Mouse (Mus musculus): ENCODE measurements around the gene Smoc1. TPM values are rescaled to one million over a fixed set of nuclear protein-coding genes. Genes with fewer than 3 reads are reported as not detected.

Smoc1 gene
- polyA plus RNA-seq, 1 experiment from 2014 or later, result 15.1 TPM

DNA sequence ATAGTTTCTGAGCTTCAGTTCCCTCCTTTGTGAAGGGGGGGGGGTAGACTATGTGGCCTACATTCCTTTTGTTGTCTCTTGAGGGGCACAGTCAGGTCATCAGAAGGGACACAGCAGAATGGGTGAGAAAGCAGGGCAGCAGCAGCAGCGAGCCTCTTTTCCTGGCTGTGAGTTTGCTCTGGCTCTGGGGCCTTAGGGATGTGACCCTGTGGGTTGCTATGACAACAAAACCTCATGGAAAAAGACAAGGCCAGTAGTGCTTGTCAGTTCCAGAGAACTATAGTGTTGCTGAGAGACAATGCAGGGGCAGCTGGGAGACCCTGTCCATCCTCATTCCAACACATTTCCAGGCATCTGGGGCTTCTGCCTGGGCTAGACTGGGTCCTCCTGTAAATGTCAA, 176.6 kb downstream of the Smoc1 start:
- ATAC-seq (ENCODE audit: low FRiP score), result no peak
- Histone ChIP-seq H3K9ac (replicated peaks) (no peak overlapping the region), H3K4me2 (no peak overlapping the region), H3K4me3 (replicated peaks) (no peak overlapping the region), H3K27ac (replicated peaks) (no peak overlapping the region), H3K27me3 (replicated peaks) (no peaks in the 10 kb centered on the region), H3K4me1 (peaks cover 6% of the 10 kb centered on the region; the same call in 1 of the 2 replicates), H3K36me3 (no peaks in the 10 kb centered on the region), H3K9me3 (replicated peaks) (no peaks in the 10 kb centered on the region)
- WGBS, result 6% methylated on average over 1 of the region's 1 CpGs

DNA sequence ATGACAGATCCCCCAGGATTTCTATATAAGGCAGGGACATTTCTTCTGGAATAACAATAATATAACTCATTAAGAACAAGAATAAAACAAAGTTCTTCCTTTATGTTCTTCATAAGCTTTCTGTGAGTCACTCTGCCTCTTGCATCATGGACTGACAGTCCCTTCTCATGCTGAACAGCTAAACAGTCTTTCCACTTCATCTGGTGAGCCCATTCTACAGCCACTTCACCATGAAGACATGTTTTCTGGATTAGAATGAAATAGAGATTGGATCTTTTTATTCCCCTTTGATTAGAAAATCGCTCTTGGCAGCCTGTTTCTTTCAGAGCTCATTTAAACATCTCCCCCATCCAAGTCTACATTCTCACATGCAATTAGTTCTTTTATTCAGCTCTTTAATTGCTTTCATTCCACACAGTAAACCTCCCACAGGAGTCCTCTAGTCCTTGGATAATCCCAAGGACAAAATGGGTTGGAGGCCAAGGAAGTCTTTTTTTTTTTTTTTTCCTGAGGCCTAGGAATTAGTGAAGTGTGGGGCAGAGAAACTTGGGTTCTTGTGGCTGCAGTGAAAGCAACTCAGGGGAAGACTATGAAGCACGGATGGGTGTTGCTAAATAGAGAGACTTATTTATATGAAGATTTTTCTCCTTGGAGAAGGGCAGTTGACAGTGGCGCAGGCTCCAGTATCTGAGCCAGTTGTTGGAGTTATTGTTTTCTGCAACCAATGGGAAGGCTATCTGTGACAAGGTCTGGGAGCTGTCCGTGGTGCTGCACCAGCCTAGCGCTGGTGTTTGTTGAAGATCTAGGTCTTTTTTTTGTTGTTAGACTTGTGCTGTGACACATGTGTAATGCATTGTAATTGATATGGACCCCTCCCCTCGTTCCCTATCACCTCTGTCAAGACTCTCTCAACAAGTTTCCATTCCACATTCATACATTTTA, 179.3 kb downstream of the Smoc1 start:
- 24% methylated on average over 6 of the region's 6 CpGs for WGBS
- Histone ChIP-seq H3K27ac (replicated peaks) (no peak overlapping the region), H3K4me3 (replicated peaks) (no peak overlapping the region), H3K9me3 (replicated peaks) (no peaks in the 10 kb centered on the region), H3K4me1 (0 out of 2 replicates have a peak, but pooled peaks cover 3% of the 10 kb centered on the region), H3K9ac (replicated peaks) (no peak overlapping the region), H3K27me3 (replicated peaks) (no peaks in the 10 kb centered on the region), H3K36me3 (no peaks in the 10 kb centered on the region), H3K4me2 (no peak overlapping the region)
- ATAC-seq (ENCODE audit: low FRiP score), result no peak

- Histone ChIP-seq H3K4me2 (no peak overlapping the region), H3K36me3 (0 out of 2 replicates have a peak, but pooled peaks cover 3% of the 10 kb centered on the region), H3K27me3 (replicated peaks) (no peaks in the 10 kb centered on the region), H3K4me1 (no peaks in the 10 kb centered on the region), H3K9me3 (replicated peaks) (no peaks in the 10 kb centered on the region), H3K9ac (replicated peaks) (no peak overlapping the region), H3K4me3 (replicated peaks) (no peak overlapping the region), H3K27ac (replicated peaks) (no peak overlapping the region)
- 70% methylated on average over 2 of the region's 2 CpGs for WGBS
- no peak for ATAC-seq (ENCODE audit: low FRiP score)
These were observed 182.0 kb downstream of the Smoc1 start for GRCm38 (mm10) chr12:81208559-81208958.

- 62% methylated on average over 4 of the region's 4 CpGs for WGBS
These were observed 192.7 kb downstream of the Smoc1 start for GRCm38 (mm10) chr12:81219339-81219738.

GRCm38 (mm10) chr12:81223276-81223675, 196.7 kb downstream of the Smoc1 start:
- Histone ChIP-seq H3K9ac (replicated peaks) (no peak overlapping the region), H3K4me2 (no peak overlapping the region), H3K27ac (replicated peaks) (no peak overlapping the region), H3K36me3 (no peaks in the 10 kb centered on the region), H3K4me3 (replicated peaks) (no peak overlapping the region), H3K9me3 (replicated peaks) (no peaks in the 10 kb centered on the region), H3K4me1 (peaks cover 32% of the 10 kb centered on the region), H3K27me3 (replicated peaks) (no peaks in the 10 kb centered on the region)
- ATAC-seq (ENCODE audit: low FRiP score), result no peak
- WGBS, result 78% methylated on average over 2 of the region's 2 CpGs

More at GRCm38 (mm10) chr12:81219339-81219738, 192.7 kb downstream of the Smoc1 start:
- Histone ChIP-seq H3K36me3 (no peaks in the 10 kb centered on the region), H3K27ac (replicated peaks) (no peak overlapping the region), H3K4me1 (peaks cover 8% of the 10 kb centered on the region; the same call in 1 of the 2 replicates), H3K4me3 (replicated peaks) (no peak overlapping the region), H3K4me2 (no peak overlapping the region), H3K9ac (replicated peaks) (no peak overlapping the region), H3K27me3 (replicated peaks) (no peaks in the 10 kb centered on the region), H3K9me3 (replicated peaks) (no peaks in the 10 kb centered on the region)
- ATAC-seq (ENCODE audit: low FRiP score), result no peak

GRCm38 (mm10) chr12:81224843-81225242, 198.2 kb downstream of the Smoc1 start:
- H3K4me2 ChIP-seq, result no peak overlapping the region
- H3K4me3 ChIP-seq (replicated peaks), result no peak overlapping the region
- H3K9ac ChIP-seq (replicated peaks), result no peak overlapping the region
- H3K27me3 ChIP-seq (replicated peaks), result no peaks in the 10 kb centered on the region
- peaks cover 35% of the 10 kb centered on the region for H3K4me1 ChIP-seq
- 76% methylated on average over 2 of the region's 2 CpGs for WGBS
- no peaks in the 10 kb centered on the region for H3K36me3 ChIP-seq
- ATAC-seq (ENCODE audit: low FRiP score), result no peak
- no peaks in the 10 kb centered on the region for H3K9me3 ChIP-seq (replicated peaks)
- H3K27ac ChIP-seq (replicated peaks), result no peak overlapping the region

DNA sequence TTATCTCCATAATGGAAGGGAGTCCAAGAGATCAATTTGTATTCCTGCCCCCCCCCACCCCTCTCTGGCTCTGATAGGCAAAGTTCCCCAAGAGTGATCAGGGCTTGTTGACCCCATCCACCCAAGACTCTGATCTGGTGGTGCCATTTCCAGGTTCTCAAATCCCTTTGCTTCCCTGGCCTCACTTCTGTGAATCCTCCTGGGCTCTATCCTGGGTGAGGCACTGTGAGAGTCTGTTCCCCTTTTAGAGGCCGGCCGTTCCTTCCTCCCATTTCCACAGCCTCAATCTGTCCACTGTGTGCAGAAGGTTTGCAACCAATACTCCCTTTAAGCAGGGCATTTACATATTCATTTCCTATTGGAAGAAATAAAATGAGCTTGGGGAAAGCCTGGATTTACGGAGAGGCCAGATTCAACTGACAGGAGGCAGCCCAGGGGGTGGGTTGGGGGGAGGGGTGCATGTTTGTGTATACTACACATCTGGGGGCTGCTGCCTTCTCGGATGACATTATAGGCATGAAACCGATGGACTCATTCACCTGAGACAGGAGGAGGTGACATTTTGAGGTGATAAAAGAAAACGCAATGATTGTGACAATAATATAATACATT, 199.5 kb downstream of the Smoc1 start:
- no peaks in the 10 kb centered on the region for H3K27me3 ChIP-seq (replicated peaks)
- H3K9ac ChIP-seq (replicated peaks), result no peak overlapping the region
- peak overlapping the region; percentile 54; the same call in 1 of the 2 replicates for H3K27ac ChIP-seq (replicated peaks)
- H3K4me3 ChIP-seq (replicated peaks), result no peak overlapping the region
- no peaks in the 10 kb centered on the region for H3K36me3 ChIP-seq
- no peak for ATAC-seq (ENCODE audit: low FRiP score)
- 24% methylated on average over 6 of the region's 6 CpGs for WGBS
- H3K4me2 ChIP-seq, result no peak overlapping the region
- no peaks in the 10 kb centered on the region for H3K9me3 ChIP-seq (replicated peaks)
- peaks cover 35% of the 10 kb centered on the region for H3K4me1 ChIP-seq

DNA sequence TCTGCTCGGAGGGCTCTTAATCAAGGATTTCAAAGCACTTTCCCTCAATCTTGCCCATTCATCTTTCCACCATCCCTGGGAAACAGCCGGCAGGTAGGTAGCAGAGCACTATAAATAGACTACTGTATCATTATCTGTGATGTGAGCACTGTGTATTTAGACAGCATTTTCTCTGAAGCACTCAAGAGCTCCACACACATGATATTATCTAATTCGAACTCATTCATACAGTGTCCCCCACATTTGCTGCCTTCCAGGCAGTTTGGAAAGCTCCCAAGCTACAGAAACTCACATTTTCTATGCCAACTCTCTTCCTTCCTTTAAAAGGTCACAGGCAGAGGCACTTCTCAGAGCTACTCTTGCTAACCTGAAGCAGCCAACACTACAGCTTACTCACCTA, 200.0 kb downstream of the Smoc1 start:
- 47% methylated on average over 3 of the region's 3 CpGs for WGBS
- no peak for ATAC-seq (ENCODE audit: low FRiP score)
- H3K4me2 ChIP-seq, result no peak overlapping the region

DNA sequence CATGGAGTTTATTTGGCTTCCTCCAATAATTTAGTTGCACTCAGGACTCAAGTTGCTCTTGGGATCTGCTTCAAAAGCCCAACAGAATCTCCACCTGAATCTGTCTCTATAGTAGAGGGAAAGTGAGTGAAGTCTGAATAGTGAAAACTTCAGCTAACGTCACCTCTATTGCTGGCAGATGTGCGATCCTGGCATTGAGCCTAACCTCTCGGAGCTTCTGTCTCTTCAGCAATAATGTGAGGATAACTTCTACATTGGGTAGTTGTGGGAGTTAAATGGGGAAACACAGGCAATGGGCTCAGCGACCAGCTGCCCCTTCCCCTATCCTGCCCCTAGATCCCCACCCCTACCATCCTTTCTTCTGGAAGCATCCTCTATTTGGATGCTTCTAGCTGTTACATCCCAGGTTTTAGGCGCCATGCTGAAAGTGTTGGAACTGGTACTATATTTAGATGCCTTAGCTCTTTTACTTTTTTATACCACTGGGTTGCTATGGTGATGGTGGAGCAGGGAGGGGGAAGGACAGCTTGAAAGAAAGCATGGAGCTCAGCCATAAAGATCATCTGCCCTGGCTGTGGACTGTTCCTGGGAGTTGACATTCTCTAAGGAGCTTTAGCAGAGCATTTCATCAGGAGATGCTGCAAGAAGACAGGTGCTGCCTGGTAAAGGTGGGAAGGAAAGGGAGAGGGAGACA, 201.3 kb downstream of the Smoc1 start:
- peak overlapping the region; percentile 60 for H3K27ac ChIP-seq (replicated peaks)

More for the DNA sequence above, 200.0 kb downstream of the Smoc1 start:
- Histone ChIP-seq H3K9ac (replicated peaks) (no peak overlapping the region), H3K9me3 (replicated peaks) (no peaks in the 10 kb centered on the region), H3K27me3 (replicated peaks) (no peaks in the 10 kb centered on the region), H3K36me3 (no peaks in the 10 kb centered on the region), H3K27ac (replicated peaks) (peak overlapping the region; percentile 54; the same call in 1 of the 2 replicates), H3K4me3 (replicated peaks) (no peak overlapping the region), H3K4me1 (peaks cover 35% of the 10 kb centered on the region)

GRCm38 (mm10) chr12:81233746-81234380, 207.3 kb downstream of the Smoc1 start:
- Histone ChIP-seq H3K4me3 (replicated peaks) (no peak overlapping the region), H3K4me1 (peaks cover under 1% of the 10 kb centered on the region; the same call in 1 of the 2 replicates), H3K4me2 (no peak overlapping the region), H3K27ac (replicated peaks) (no peak overlapping the region), H3K9me3 (replicated peaks) (no peaks in the 10 kb centered on the region), H3K36me3 (no peaks in the 10 kb centered on the region), H3K27me3 (replicated peaks) (no peaks in the 10 kb centered on the region), H3K9ac (replicated peaks) (no peak overlapping the region)
- no peak for ATAC-seq (ENCODE audit: low FRiP score)
- 79% methylated on average over 1 of the region's 1 CpGs for WGBS

More for the DNA sequence above, 201.3 kb downstream of the Smoc1 start:
- Histone ChIP-seq H3K4me3 (replicated peaks) (no peak overlapping the region), H3K4me1 (peaks cover 33% of the 10 kb centered on the region), H3K9ac (replicated peaks) (no peak overlapping the region), H3K36me3 (no peaks in the 10 kb centered on the region), H3K27me3 (replicated peaks) (no peaks in the 10 kb centered on the region), H3K4me2 (peak overlapping the region; percentile 22; the same call in 1 of the 2 replicates), H3K9me3 (replicated peaks) (no peaks in the 10 kb centered on the region)
- WGBS, result 44% methylated on average over 5 of the region's 5 CpGs
- ATAC-seq (ENCODE audit: low FRiP score), result peak; percentile 74

All from neural tube, embryonic 15.5 days (tissue).